16 mouse cellular contexts compared by ENCODE assay signal in genomic region chr2:70069861-70070260, GRCm38 (mm10). TPM values are rescaled to one million over a fixed set of nuclear protein-coding genes. Genes with fewer than 3 reads are reported as not detected.
DNase-seq lines count a peak whose midpoint lies in the region; ATAC-seq and TF ChIP-seq lines count a peak whose summit lies in the region.
"Had no signal": no experiment of that assay in that cellular context is flagged by ENCODE, and none has a peak within 500 bp of the region (broad histone marks: within the 10 kb centered on the region; RNA-seq: fewer than 3 reads in every experiment).

No protein-coding gene starts in this region.

- DNase-seq in cerebellum, postnatal 36 days: peak; percentile 11 to 16
- DNase-seq in cerebellum, postnatal 4 days (ENCODE audit: low spot score in 2 of 2): no peak
- peak; percentile 51 for DNase-seq in lung, embryonic 14.5 days
- DNase-seq in lung, postnatal 10 days: no peak
- DNase-seq in kidney, postnatal 25 days: peak; percentile 37 to 83
- DNase-seq in gastrocnemius, postnatal 25 days: no peak
- no peak for DNase-seq in Muller cell, postnatal 12 days (ENCODE audit: inconsistent ontology term)
- DNase-seq: adrenal gland, postnatal 14 days; B cell, adult 2 months had no signal

- no peaks in the 10 kb centered on the region for H3K27me3 ChIP-seq in lung, embryonic 14.5 days (ENCODE audit: insufficient read depth, low read length)

- peak; percentile 75; the same call in 1 of the 2 replicates for ATAC-seq in lung, embryonic 14.5 days (ENCODE audit: insufficient read depth)
- no peak for ATAC-seq in megakaryocyte, adult 5-6 weeks (ENCODE audit: poor library complexity, severe bottlenecking)
- ATAC-seq: hindbrain, postnatal 0 days had no signal

- H3K36me3 ChIP-seq in lung, embryonic 14.5 days (ENCODE audit: insufficient read depth): no peaks in the 10 kb centered on the region
- H3K36me3 ChIP-seq: embryonic facial prominence, embryonic 10.5 days had no signal

- no peak overlapping the region for H3K27ac ChIP-seq in lung, embryonic 14.5 days (ENCODE audit: low read depth)
- H3K27ac ChIP-seq: embryonic facial prominence, embryonic 10.5 days; hindbrain, postnatal 0 days; liver, embryonic 14.5 days had no signal

- no peak overlapping the region for H3K4me2 ChIP-seq in lung, embryonic 14.5 days
- H3K4me2 ChIP-seq: midbrain, embryonic 11.5 days had no signal

- H3K9ac ChIP-seq in lung, embryonic 14.5 days: no peak overlapping the region
- H3K9ac ChIP-seq: liver, embryonic 14.5 days had no signal

- no peaks in the 10 kb centered on the region for H3K9me3 ChIP-seq in lung, embryonic 14.5 days (ENCODE audit: low read depth, low read length)
- H3K9me3 ChIP-seq: embryonic facial prominence, embryonic 10.5 days had no signal

- WGBS in lung, embryonic 14.5 days: 64% methylated on average over 5 of the region's 5 CpGs

- no peak overlapping the region for H3K4me3 ChIP-seq in lung, embryonic 14.5 days (ENCODE audit: low read depth, low read length)
- H3K4me3 ChIP-seq: embryonic facial prominence, embryonic 10.5 days had no signal

- TF ChIP-seq CTCF in lung, embryonic 14.5 days (IDR thresholded peaks at IDR 0.05; ENCODE audit: low read depth): no peak

- no peaks in the 10 kb centered on the region for H3K4me1 ChIP-seq in lung, embryonic 14.5 days (ENCODE audit: insufficient read depth)

RNA-seq across cellular contexts. Expression of gene Myo3b, which starts 30.9 kb away (rescaled TPM):
- polyA plus RNA-seq in lung, embryonic 14.5 days (2014; fragmentation: Nextera tagmentation; extraction: Ambion mirVana): 0.24 and 0.46 TPM in 2 replicates
- total RNA-seq in gastrocnemius, postnatal 25 days (2021): not detected
- 0.05 TPM in 1 of 2 replicates, not detected in the other for total RNA-seq in megakaryocyte, adult 5-6 weeks (2015)
- 0.07 TPM in 1 of 2 replicates, not detected in the other for total RNA-seq in megakaryocyte, adult 5-6 weeks (2017)
- total RNA-seq: adrenal gland, postnatal 14 days; granulocyte monocyte progenitor cell, adult 5-6 weeks had no signal
- polyA plus RNA-seq: liver, embryonic 14.5 days; midbrain, embryonic 11.5 days; small intestine, adult 2 months had no signal

Comparison
In these comparisons a context has a peak if more than half of its experiments do, and no peak if none do; other contexts are left out.
1. DNase-seq: peak in cerebellum, postnatal 36 days (2 of 2), lung, embryonic 14.5 days (single experiment) and kidney, postnatal 25 days (2 of 2); none in cerebellum, postnatal 4 days (0 of 2), lung, postnatal 10 days (single experiment), gastrocnemius, postnatal 25 days (single experiment) and Muller cell, postnatal 12 days (single experiment).